Mouse (Mus musculus) right cerebral cortex, postnatal 14 days (tissue): Measurements from ENCODE around the gene Ubash3b.

ENCODE experiments used
- DNase-seq: peaks from one replicate; pipeline ENCODE4 v3.0.0; 2022

The Ubash3b gene

DNA sequence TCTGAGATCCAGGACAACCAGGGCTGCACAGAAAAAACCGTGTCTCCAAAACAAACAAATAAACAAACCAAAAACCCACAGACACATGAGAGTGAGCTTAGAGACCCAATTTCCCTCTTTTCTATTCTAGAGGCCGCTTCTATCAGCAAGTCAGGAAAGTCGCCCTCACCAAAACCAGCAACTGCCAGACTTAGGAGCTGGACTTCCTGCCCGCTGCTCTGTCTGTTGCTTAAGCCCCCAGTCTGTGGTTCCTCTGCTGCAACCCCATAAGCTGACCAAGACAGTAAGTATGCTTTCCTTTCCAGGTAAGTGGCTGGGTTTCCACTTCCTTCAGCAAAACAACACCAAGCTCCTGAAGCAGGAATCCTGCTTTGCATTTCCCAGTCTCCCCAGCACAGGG, 26.6 kb downstream of the Ubash3b start:
- DNase-seq = no peak

DNA sequence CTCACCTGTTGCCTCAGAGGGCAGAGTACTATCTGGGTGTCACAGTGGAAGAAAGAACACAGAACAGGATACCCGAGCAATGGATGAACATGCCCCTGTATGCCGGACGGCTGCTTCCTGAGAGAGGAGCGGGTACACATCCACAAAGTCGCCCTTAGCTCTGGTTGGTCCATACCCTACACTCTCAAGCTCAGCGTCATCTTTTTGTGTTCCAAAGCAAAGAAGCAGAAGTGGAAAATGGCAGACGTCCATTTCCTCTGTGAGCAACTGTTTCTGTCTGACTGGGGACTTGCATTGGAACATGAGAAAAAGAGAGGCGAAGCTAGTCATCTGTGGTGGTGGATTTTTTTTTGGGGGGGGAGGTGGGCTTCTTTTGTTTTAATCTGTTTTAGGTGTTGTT, 30.9 kb downstream of the Ubash3b start:
- DNase-seq = no peak

DNA sequence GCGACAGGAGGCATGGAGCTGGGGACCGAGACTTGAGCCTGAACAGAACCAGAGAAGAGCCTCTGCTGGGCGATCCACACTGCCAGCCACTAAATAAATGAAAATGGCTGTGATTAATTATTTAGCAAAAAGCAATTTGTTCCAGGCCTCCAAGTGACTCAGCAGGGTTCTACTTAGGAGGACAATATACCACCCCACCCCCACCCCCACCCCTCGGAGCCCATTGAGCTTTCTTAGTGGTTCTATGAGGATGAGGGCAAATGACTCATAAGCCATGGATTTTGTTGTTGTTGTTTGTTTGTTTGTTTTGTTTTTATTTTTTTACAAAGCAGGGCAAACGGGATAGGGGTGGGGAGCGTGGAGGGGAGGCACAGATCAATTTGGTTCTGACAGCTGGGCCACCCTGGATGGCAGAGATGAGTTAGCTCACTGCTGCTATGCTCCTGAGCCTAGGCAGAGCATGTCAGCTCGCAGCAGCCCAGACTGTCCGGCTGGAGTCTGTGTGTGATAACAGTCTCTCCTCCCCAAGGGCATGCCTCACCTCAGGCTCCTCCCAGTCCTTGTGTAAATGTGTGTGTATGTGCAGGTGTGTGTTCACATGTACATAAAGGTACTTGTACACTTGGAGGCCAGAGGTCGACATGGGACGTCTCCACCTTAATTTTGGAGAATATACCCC, 31.6 kb downstream of the Ubash3b start:
- no peak for DNase-seq

DNA sequence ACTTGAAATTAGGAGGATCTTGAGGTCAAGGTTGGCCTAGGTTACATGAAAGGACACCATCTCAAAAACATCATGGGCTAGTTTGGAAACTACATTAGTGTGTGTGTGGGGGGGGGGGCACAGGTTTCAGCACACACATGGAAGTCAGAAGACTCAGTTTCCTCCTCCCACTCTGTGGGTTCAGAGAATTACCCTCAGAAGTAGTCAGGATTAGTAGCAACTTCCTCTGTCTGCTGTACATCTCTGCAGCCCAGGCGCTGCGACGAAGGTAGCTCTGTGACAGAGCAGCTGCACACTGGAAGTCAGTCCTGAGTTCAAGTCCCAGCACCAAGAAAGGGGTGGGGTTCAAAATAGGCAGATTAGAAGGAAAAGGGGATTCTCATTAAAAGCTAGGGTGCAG, 32.2 kb downstream of the Ubash3b start:
- no peak for DNase-seq

DNA sequence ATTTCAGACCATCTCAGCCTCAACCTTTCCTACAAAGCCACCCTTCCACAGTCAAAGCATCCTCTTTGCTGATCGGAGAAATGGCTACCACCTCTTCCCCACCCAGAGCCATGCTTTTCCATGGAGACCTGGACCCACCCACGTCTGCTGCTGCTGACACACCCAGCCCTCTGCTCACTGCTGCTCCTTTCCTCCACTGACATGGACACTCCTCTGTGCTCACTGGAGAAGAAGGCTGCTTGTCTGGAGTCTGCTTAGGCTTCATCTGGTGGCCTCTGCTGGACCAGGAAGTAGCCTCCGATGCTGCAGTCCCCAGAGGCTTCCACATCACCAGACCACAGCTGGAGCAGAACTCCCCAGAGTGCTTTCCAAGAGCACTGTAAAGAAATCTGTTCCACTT, 34.8 kb downstream of the Ubash3b start:
- no peak for DNase-seq

DNA sequence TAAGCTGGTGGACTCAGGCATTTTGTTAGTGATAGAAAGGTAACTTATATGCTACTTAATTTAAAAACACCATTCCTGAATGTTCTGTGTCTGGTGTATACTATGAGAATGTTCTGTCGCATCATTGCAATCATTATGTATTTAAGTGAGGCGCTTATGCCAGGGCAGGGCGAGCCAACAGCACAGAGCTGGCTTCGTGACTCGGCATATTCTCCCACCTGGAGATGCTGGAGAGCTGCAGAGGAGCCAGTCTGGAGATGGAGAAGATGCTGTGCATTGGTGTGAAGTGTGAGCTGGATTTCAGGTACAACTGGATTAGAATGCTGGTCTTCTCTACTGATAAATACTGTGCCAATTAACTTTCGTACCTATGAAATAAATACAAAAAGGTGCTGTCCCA, 37.2 kb downstream of the Ubash3b start:
- no peak for DNase-seq

DNA sequence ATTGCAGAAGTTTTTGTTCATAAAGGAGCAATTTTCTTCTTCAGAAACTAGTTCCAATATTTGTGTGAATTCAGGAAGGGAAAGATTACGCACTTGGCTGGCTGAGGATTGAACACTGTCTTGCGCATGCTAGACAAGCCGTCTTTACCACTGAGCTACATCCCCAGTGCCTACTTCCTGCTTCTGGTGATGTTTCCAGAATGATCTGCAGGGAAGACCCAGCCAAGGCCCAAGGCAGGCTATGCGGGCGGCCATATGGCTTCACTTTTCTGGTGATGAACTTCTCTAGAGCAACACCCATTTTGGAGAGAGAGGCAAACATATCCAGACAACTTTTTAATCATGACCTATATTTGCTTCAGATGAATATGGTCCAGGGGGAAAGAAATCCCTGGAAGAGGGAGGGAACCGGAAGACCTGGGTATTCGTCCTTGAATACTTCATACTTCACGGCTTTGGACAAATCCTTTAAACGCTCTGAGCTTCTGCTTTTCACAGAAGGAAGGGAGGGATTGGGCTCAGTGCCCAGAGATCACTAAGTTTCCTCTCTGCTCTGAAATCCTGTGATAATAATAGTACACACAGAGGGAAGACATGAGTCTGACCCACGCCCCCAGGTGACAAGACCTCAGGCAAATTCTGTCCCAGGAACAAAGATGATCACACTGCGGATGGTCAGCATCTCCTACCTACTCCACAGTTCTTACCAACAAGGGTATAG, 38.9 kb downstream of the Ubash3b start:
- peak; percentile 51 for DNase-seq

DNA sequence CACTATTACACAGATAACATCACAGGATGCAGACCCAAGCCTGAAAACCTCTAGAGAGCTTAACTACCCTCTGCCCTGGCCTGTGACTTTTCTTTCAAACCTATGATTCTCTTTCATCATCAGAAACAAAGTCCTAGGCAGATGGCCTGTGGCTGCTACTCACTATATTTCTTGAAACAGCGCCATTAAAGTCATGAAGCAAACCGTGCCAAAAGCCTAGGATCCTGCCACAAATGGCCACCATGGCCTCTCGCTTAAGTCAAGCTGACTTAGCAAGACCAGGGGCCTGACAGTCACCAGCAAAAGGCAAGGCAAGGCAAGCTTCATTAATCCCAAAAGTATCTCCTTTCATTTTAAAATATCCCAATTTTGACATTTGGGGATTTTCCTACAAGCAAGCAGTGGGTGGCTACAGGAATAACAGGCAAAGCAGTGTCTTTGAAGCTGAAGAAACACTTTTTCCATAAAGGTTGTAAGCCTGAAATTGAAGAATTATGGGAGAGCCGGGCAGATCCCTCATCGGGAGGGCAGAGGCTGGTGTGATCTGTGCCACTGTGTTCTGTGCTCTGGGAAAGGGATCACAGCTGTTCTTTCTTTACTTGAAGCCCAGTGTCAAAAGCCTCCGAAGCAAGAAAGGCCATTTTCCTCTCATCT, 39.7 kb downstream of the Ubash3b start:
- no peak for DNase-seq

DNA sequence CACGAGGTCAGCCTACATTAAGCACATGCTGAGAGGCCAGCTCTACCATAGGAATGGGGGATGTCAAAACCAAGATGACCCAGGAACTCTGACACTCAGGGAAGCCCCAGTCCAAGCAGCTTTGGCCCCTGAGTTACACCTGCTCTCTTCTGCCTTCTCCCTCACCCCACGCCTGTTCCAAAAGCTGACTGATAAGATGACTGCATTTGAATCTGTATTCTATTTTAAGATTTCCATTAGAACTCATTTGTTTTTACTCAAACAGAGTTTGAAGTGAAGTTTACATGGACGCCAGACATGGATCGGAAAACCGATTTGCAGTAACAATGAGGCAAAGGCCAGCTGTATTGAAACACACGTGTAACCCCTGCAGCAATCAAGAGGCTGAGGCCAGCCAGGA, 41.5 kb downstream of the Ubash3b start:
- DNase-seq = no peak

DNA sequence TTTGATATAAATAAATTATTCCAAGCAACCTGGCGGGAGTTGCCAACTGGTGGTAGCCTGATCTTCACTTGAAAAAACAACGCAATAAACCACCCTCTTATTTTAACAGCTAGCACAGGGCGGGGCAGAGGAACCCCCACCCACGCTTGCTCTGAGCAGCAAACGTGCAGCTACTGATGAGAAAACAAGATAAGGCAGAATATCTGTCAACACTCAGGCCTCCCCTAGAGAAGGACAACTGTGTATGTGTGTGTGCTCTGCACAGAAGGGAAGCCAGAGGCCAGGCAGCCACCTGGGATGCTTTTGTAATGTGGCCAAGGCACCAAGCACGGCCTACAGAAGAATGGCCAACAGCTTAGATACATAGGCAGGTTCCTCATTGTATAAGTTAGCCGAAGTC, 43.4 kb downstream of the Ubash3b start:
- no peak for DNase-seq

DNA sequence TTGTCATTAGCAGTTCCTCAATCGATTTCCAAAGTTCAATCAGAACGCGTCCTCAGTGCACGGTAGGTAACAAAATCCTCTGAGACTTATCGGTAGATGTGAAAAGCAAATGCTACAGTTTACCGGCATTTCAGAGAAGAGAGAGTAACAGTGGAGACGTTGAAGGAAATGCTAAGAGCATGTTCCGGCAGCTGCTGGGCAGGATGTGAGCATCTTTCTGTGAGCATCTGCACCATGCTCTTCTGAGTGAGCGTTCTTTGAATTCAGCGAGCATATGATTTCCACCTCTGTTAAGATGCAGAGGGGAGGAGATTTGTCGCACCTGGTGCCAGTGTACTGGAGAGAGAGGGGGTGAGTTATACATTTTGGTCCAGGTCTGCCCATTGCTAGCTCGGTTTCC, 45.4 kb downstream of the Ubash3b start:
- no peak for DNase-seq

DNA sequence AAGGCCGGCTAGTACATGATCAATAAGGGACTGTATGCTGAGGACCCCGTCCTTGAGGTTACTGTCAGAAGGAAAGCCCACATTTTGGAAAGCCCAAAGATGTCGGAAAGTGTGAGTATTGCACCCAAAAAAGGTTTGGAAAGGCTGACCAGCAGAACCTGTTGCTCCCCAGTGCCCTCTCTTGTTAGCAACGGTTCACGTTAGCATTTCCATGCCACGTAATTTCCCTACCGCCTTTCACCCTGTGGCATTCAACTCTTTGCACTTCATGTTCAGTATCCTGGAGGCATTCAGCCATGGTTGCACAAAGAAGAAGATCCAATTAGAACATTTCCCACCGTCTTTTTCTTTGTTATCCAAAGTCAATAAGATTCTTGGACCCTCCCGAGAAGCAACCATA, 47.1 kb downstream of the Ubash3b start:
- no peak for DNase-seq

DNA sequence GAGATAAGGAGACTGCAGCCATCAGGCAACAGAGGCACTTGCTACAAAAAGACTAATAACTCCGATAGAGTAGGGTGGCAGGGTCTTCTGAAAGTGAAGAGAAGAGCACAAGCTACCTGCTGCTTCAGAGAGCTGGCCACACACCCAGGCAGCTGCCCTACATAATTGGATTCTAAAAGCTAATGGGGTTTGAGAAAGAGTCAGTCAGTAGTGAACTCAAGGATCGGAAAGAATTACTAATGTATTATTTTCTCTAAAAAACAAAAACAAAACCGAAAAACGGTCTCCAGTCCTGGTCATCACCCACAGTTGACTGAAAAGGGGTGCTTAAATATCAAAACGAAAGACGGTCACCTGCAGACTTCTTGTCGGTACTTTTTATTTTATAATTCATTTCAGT, 51.7 kb downstream of the Ubash3b start:
- no peak for DNase-seq

DNA sequence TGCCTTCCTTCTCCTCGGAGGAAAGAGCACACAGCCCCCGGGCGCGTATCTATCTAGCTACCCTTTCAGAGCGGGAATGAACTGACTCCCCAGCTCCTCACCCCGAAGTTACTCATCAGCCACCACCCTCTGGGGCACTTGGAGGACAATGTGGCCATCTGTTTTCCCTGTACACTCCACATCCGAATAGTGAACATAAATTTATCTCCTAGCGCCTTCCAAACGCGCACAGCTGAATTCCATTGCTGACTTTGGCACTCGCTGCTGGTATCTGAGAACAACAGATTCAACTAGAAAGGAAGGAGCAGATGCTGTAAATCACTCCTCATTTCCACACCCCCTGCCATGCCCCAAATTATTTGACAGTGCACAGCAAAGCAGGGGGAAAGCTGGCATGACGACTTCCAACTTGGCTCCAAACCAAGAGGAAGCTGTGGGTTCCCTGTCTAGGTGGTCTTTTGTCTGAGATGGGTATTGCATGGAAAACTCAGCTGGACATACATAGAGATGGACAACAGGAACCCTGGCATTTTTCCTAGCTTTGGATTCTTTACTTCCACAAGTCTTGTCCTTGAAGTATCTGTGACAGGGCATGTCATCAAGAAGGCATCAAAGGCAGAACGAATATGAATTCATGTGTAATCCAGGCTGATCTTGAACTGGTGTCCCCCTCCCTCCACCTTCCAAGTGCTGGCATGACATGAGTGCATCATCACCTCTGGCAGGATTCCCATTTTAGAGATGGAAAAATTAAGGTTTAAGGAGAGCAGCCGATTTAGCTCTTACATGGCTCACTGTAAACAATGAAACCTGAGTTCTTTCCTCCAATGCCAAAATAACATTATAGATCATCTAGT, 52.9 kb downstream of the Ubash3b start:
- peak; percentile 23 for DNase-seq

DNA sequence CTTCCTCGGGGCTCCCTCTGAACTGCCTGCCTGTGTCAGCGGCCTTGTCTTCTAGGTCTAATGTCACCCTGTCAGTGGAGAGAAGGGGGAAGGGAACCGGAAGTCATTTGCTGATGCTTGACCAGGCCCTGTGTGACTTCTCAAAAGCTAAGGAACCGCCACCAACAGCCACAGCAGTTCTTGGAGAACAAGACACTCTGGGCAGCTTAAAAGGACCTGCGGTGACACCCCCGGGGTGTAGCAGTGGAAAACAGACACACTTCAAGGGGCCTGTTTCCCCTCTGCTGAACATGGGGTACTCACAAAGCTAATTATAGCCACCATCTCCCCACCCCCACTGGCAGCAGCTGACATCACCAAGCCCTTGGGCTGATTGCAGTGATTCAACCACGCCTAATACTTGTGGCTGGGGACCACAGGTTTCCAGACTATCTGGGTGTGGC, 56.3 kb downstream of the Ubash3b start:
- no peak for DNase-seq

DNA sequence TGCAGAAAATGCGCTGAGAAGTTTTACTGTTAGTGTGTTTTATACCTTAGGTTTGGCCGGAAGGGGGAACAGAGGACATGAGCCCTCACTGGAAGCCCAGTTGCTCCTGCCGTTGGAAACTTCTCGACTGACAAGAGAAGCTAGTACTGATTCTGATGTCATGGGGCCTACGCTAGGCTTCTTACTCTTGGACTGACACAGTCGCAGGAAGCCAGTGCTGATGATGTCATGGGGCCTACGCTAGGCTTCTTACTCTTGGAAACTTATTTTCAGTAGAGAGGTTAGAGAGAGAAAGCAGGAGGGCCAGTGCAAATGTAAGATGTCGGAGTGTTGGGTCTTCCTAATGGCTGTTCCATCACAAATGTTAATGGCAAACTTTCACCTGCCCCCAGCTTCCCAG, 57.8 kb downstream of the Ubash3b start:
- no peak for DNase-seq

DNA sequence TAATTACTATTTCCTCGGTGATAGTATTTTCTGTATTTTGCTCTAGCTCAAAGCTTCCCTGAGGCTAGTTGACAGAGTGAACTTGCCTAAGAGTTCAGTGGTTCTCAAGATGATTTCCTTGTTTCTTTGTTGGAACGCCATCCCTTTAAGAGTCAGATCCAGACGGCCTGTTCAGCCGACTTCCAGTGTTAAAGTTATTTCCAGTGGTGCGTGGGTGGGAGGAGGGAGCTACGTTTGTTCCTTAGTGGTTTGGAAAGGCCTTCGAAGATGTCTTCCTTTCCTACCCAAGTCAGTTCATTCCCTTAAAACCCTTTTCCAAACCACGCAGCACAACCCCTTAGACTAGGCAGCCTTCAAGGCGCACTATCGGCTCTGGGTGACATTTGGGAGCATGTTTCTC, 58.9 kb downstream of the Ubash3b start:
- DNase-seq = no peak

DNA sequence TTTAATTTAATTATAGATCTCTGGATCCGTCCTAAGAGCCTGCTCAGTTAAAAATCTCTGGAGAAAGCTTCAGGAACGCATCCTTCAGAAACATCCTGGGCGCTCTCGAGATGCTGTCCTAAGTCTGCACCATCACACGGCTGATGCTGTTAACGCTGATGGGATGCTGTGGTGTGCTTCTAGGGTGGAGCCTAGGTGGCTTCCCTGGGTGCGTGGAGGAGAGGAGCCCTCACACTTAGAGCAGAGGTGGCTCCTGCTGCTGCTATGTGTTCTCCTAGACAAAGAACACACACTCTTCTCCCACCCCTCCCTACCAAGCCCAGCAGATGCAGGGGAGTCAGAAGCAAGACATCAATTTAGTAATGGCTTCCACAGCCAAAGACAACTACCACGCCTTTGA, 61.6 kb downstream of the Ubash3b start:
- no peak for DNase-seq

DNA sequence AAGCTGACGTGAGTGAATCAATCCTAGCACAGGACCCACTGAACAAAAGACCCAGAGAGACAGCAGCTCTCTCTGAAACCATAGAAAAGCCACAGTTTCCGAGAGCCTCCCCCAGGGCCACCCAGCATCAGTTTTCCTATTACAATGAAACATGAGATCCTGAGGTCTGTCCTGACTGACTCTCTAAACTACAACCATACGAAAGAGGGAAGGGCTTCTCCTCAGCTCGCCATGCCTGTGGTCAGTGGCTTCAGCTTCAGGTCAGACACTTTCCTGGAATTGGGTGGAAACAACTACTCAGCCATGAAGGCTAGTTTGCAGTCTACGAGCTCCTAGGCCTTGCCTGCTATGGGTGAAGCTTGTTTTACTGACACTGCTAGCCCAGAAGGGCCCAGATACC, 62.4 kb downstream of the Ubash3b start:
- DNase-seq = no peak

DNA sequence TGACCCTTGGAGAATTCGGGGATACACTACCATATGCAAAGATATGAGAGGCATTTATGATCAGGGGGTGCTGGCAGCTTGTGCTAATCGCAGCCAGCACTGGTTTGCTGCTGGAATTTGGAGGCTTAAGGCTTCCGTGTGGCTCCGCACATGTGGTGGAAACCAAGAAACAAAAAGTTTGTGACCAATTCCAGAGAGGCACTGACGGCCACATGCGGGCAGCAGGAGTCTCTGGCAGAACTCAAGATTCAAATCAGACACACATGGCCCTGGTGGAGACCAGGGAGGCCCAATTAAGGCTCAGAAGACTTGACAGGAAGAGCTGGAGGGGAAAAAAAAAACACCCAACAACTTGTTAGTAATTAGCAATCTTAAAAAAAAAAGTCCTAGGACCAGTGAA, 63.4 kb downstream of the Ubash3b start:
- no peak for DNase-seq

DNA sequence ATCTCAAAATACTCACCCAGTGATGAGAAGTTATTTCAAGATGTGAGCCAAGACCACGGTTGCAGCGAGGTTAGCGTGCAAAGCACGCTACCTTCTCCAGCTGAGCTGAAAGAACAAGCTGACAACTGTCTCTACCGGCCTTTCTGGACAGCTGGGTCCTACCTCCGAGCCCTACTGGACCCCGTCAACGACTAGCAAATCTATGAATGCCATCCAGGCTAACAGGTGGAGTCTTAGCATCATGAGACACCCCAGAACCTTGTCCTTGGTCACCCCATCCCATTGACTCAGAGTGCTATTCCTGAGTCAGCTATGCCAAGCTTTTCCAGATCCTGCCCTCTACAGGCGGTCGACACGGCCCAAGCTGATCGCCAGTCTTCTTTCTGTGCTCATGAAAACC, 69.5 kb downstream of the Ubash3b start:
- DNase-seq = no peak

DNA sequence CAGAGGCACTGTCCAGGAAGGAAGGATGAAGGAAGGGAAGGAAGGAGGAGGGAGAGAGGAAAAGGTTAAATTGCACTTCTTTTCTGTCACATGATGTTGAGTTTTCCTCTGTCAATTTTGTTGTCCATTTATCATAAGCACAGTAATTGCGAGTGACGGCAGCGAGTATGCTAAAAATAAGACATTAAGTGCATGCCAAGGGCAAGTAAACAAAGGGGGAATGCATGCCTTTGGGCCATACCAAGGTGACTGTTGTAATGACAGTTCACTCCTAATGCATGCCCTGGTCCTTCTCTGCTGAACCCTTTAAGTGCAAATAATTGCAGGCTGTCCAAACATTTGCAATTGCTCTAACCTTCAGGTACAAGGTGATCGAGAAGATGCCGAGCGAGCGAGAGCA, 70.3 kb downstream of the Ubash3b start:
- no peak for DNase-seq

DNA sequence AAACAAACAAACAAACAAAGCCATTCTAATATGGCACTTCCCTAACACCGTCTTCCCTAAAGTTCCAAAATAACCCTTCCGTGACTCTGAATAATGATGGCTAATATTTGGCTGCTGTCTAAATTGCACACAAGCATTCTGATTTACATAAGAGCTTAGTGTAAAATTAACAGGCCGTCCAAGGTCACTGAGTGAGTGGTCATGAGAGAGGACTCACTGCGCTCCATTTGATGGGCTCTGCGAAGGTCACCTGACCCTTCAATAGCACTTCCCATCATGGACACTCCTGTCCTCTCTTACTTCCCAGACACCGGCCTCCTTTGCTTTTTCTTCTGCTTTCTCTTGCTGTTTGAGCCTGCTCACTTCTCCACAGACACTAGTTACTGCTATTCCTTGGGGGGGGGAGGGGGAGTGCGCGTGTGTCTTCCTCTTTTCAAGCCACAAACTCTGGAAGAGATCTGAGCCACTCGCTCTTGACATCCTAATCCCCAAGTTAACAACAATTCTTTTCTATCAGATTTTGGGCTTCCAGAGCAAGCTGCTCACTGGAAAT, 73.6 kb downstream of the Ubash3b start:
- no peak for DNase-seq
